Mouse (Mus musculus) G1E (cell line): ENCODE data around the gene Dnmt3b. TPM values are rescaled to one million over a fixed set of nuclear protein-coding genes. Genes with fewer than 3 reads are reported as not detected.
A peak's percentile ranks its signal among the peaks of the same experiment; 100 is the strongest.
"Not testable (repeated sequence)": the region's sequence is repeated elsewhere in the genome, so short reads cannot be mapped to it uniquely, and the experiment has no call there.

Experiments
- ATAC-seq: 2 replicates; pipeline ENCODE4 v1.8.0; 2016; ENCODE audit warnings: mild to moderate bottlenecking; ENCODE audit not compliant: insufficient number of reproducible peaks, poor library complexity, low FRiP score, severe bottlenecking; ENCODE audit errors: extremely low read depth
- DNase-seq: peaks from one replicate; pipeline ENCODE4 v3.0.0; 2012; ENCODE audit warnings: low spot score
- H3K27me3 ChIP-seq: 2 replicates; pipeline ENCODE4 v1.6.1; 2012; ENCODE audit warnings: mild to moderate bottlenecking, low read length, inconsistent platforms; ENCODE audit not compliant: insufficient read depth
- H3K36me3 ChIP-seq: replicated peaks from 2 replicates; pipeline ENCODE3; 2012; ENCODE audit warnings: mild to moderate bottlenecking, inconsistent platforms
- H3K4me1 ChIP-seq: 2 replicates; pipeline ENCODE4 v1.6.1; 2012; ENCODE audit warnings: low read depth, low read length, inconsistent platforms, mixed read lengths; ENCODE audit not compliant: insufficient read depth
- H3K4me3 ChIP-seq: 2 replicates; pipeline ENCODE4 v1.5.1; 2012; ENCODE audit warnings: low read depth, mild to moderate bottlenecking, inconsistent platforms, low read length, moderate library complexity, mixed read lengths
- H3K9me3 ChIP-seq: replicated peaks from 2 replicates; pipeline ENCODE4 v1.6.1; 2012; ENCODE audit warnings: inconsistent platforms
- CTCF ChIP-seq: IDR thresholded peaks from 2 replicates; pipeline ENCODE4 v1.5.1; 2012; ENCODE audit warnings: low read depth, low read length, inconsistent platforms, mixed read lengths
- GATA1 ChIP-seq: IDR thresholded peaks from 2 replicates; pipeline ENCODE4 v1.6.1; 2012; ENCODE audit warnings: borderline replicate concordance, low read length, inconsistent platforms, mixed read lengths
- GATA2 ChIP-seq: IDR thresholded peaks from 2 replicates; pipeline ENCODE4 v1.6.1; 2012; ENCODE audit warnings: low read depth, low read length, inconsistent platforms, borderline replicate concordance
- POLR2AphosphoS5 ChIP-seq: IDR thresholded peaks from 2 replicates; pipeline ENCODE4 v1.6.1; 2012; ENCODE audit warnings: low read depth, low read length, inconsistent platforms; ENCODE audit not compliant: insufficient replicate concordance
- TAL1 ChIP-seq: conservative IDR thresholded peaks from 2 replicates; pipeline ENCODE4 v1.6.1; 2012; ENCODE audit warnings: low read depth, low read length, inconsistent platforms, mixed read lengths
- polyA plus RNA-seq: library from polyadenylated mRNA; stranded (reverse); fragments of >175 nt; gene quantifications from 2 replicates; pipeline ENCODE4 v1.2.3, GENCODE M21; 2012
- total RNA-seq, 2 experiments: library from RNA; stranded (forward) in 1 of 2; stranded (reverse) in 1 of 2; fragments of 200-1000 nt in 1 of 2; fragments of >200 nt in 1 of 2; fragmentation: Nextera tagmentation in 1 of 2; gene quantifications; 2 replicates each; pipeline ENCODE4 v1.2.3; 2014 to 2017

Gene Dnmt3b
- total and polyA plus RNA-seq, 3 experiments = 11.2 to 32.5 (median 17.5) TPM

DNA sequence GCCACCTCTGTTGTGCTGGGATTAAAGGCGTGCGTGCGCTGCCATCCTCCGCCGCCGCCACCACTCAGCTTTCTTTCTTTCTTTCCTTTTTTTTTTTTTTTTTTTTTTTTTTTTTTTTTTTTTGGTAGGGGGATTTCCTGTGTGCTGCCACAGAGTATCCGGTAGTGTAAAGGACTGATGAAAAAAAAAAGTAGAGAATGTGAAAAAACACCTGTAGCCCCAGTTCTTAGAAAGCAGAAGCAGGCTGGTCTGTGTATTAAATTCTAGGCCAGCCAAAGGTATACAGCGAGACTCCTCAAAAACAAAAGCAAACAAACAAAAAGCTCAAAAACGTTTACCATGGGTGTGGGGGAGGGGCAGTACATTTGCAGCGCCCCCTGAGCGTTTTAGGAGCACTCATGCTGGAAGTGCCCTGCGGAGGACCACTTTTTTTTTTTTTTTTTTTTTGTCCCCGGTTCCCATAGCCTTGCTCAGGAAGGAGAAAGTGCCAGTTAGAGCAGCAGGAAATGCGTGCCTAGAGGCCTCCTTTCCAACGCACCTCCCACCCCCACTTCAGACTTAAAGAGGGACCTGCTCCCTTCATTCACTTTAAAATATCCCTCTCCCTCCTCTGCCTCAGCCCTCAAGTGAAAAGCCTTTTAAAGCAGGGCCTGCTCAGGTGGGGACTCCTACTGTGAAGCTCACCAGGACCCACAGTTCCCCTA is 10.1 kb upstream of the Dnmt3b start:
- peaks cover 8% of the 10 kb centered on the region for H3K4me1 ChIP-seq
- H3K9me3 ChIP-seq = no peaks in the 10 kb centered on the region
- ATAC-seq = no peak
- no peak overlapping the region for H3K4me3 ChIP-seq
- DNase-seq = no peak
- no peaks in the 10 kb centered on the region for H3K36me3 ChIP-seq
- no peak for TF ChIP-seq GATA2
- no peak for TF ChIP-seq GATA1
- no peak for TF ChIP-seq TAL1
- TF ChIP-seq POLR2AphosphoS5 = no peak
- no peak for TF ChIP-seq CTCF
- peaks cover 21% of the 10 kb centered on the region for H3K27me3 ChIP-seq

DNA sequence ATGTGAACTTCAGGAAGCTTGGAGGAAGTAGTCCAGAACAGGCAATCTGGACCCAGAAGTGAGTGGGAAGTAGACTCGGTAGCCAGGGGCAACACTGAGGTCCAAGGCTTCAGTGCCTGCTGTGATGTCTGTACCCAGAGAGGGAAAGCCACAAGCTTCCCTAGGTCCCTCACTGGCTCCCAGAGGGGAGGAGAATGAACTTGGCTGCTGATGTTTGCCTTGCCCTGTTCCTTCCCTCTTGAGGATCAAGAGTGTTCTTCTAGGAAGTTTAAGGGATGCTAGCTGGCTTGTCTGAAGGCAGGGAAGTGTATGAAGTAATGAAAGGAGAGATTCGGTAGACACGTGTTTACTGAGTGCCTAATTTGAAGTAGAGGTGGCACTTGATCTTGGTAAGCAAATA is 6.8 kb upstream of the Dnmt3b start:
- DNase-seq (no peak), ATAC-seq (no peak)
- no peaks in the 10 kb centered on the region for H3K36me3 ChIP-seq
- H3K4me1 ChIP-seq = peaks cover 8% of the 10 kb centered on the region
- TF ChIP-seq POLR2AphosphoS5 (no peak), TAL1 (no peak), CTCF (no peak), GATA1 (no peak), GATA2 (no peak)
- H3K4me3 ChIP-seq = no peak overlapping the region
- H3K27me3 ChIP-seq = peaks cover 22% of the 10 kb centered on the region
- no peaks in the 10 kb centered on the region for H3K9me3 ChIP-seq

DNA sequence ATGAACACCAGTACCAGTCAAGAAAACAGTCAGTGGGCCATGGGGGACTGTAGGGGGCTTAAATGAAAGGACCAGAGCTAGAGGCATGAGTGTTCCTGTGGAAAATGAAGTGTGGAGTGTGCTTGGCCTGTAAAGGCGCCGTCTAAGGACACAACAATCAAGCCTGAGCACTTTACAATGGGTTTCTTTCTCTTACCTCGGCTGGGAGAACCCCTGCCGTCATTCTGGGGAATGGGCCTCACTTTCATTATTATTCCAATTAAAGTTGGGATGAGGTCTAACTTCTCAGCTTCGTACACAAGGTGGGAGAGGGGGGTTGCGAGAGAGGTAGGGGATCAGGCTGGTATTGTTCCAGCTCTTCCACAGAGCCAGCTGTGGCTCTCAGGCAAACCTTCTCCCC is 6.3 kb upstream of the Dnmt3b start:
- Histone ChIP-seq H3K9me3 (no peaks in the 10 kb centered on the region), H3K36me3 (no peaks in the 10 kb centered on the region), H3K4me1 (peaks cover 8% of the 10 kb centered on the region), H3K27me3 (peaks cover 21% of the 10 kb centered on the region), H3K4me3 (no peak overlapping the region)
- DNase-seq (no peak), ATAC-seq (no peak)
- TF ChIP-seq CTCF = no peak
- TF ChIP-seq TAL1 = no peak
- TF ChIP-seq POLR2AphosphoS5 = no peak
- TF ChIP-seq GATA1 = no peak
- no peak for TF ChIP-seq GATA2

DNA sequence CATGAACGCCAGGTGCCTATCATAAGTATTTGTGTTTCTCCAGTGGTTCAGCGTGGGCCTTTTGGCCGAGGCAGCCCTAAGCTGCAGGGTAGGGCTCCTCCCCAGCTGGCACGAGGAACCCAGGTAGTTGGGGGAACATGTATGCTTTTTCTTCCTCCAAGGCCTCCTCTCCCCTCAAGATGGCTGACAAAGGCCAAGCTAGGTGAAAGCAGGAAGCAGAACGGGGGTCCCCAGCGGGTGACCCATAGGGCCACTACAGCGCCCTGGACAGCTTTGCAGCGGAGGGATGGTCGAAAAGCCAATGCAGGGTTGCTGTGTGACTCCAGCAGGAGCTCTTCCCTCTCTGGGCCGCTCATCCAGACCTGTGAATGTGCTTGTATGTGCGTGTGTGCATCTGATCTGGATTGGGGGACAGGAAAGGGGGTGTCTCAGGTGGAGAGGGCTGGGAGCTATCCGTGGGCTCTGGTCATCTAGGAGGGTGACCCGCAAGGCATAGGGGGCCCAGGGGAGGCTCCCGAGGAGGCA is 415 bp upstream of the Dnmt3b start:
- Histone ChIP-seq H3K4me1 (peaks cover 30% of the 10 kb centered on the region), H3K36me3 (peaks cover 29% of the 10 kb centered on the region), H3K27me3 (peaks cover 9% of the 10 kb centered on the region), H3K4me3 (peak overlapping the region; percentile 89), H3K9me3 (no peaks in the 10 kb centered on the region)
- DNase-seq (no peak), ATAC-seq (no peak)
- TF ChIP-seq POLR2AphosphoS5 (no peak), GATA2 (no peak), GATA1 (no peak), CTCF (no peak), TAL1 (no peak)

DNA sequence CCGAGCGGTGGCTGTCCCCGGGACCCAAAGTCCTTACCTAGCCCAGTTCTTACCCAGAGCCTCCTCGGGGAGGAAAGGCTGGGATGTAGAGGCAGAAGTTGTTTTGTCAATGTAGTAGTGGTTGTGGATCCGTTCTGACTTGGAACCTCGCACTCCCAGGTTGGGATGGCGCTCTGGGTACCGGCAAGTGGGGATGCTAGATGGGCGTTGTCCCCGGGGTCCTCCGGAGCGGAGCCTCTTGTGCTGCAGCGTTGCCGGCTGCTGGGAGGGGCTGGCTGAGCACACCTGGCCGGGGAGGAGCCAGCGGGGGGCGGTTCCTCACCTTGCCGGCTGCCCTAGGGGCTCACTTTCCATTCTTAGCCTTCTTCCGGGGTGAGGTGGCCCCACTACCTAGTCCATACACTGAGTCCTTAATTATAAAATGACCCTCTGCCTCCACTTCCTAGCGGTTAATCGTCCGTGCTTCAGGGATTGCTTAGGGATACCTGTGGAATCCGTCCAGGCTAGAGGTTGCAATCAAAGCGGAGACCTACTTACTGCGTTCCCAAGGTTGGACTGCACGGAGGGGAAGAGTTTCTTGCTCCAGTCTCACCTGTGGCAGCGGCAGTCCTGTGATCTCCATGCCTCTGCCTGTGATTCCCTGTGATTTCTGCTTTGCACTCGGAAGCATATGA is 901 bp downstream of the Dnmt3b start:
- H3K4me1 ChIP-seq = peaks cover 30% of the 10 kb centered on the region
- peak overlapping the region; percentile 89 for H3K4me3 ChIP-seq
- no peak for TF ChIP-seq POLR2AphosphoS5
- TF ChIP-seq GATA2 = no peak
- no peak for TF ChIP-seq TAL1
- no peak for TF ChIP-seq GATA1
- TF ChIP-seq CTCF = no peak
- no peak for ATAC-seq
- H3K27me3 ChIP-seq = peaks cover 9% of the 10 kb centered on the region
- DNase-seq = peak; percentile 40
- H3K36me3 ChIP-seq = peaks cover 35% of the 10 kb centered on the region
- H3K9me3 ChIP-seq = no peaks in the 10 kb centered on the region

GRCm38 (mm10) chr2:153651681-153652080 is 2.4 kb downstream of the Dnmt3b start:
- H3K9me3 ChIP-seq = no peaks in the 10 kb centered on the region
- TF ChIP-seq GATA1 = no peak
- TF ChIP-seq TAL1 = no peak
- TF ChIP-seq CTCF = no peak
- no peak for TF ChIP-seq GATA2
- no peak for TF ChIP-seq POLR2AphosphoS5
- peaks cover 48% of the 10 kb centered on the region for H3K36me3 ChIP-seq
- H3K4me1 ChIP-seq = peaks cover 30% of the 10 kb centered on the region
- peaks cover 9% of the 10 kb centered on the region for H3K27me3 ChIP-seq
- ATAC-seq = no peak
- no peak for DNase-seq
- no peak overlapping the region for H3K4me3 ChIP-seq

DNA sequence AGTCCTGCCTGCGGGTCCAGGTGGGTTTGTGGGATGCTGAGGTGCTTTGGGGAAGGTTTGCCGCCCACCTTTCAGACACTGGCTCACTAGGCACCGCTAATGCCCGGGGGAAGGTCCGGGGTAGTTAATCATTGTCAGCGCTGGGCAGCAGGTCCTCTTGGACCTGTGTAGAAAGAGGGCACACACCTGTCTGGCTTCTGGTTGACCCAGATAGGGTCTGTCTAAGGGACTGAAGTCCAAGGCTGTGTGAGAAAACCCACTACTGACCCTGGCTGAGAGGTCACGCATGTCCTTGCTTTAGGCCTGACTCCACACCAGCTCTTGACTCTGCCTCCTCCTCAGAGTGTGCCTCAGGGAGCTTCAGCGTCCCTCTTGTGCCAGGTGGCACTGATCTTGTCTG is 8.4 kb downstream of the Dnmt3b start:
- H3K9me3 ChIP-seq, DNase-seq, H3K4me1 ChIP-seq, H3K27me3 ChIP-seq, H3K4me3 ChIP-seq, ATAC-seq: not testable (repeated sequence)
- H3K36me3 ChIP-seq = peaks cover 73% of the 10 kb centered on the region
